Mouse (Mus musculus) neural tube, embryonic 12.5 days (tissue): ENCODE results near the gene Nlrc5. TPM values are rescaled to one million over a fixed set of nuclear protein-coding genes. Genes with fewer than 3 reads are reported as not detected.

ENCODE experiments used
- ATAC-seq: fragments of 200-750 bp; cut with Nextera tagmentation; 2 replicates; pipeline ENCODE4 v1.8.0; 2017; ENCODE audit warnings: low read depth, mild to moderate bottlenecking, moderate TSS enrichment, moderate library complexity; ENCODE audit not compliant: low FRiP score
- H3K27ac ChIP-seq: fragments of 300-500 bp; sonication (generic); 2 replicates; pipeline ENCODE4 v1.5.1; 2016
- H3K27me3 ChIP-seq: fragments of 300-500 bp; sonication (generic); replicated peaks from 2 replicates; pipeline ENCODE4 v1.6.1; 2016; ENCODE audit warnings: mild to moderate bottlenecking
- H3K36me3 ChIP-seq: fragments of 300-500 bp; sonication (generic); 2 replicates; pipeline ENCODE4 v1.6.1; 2016; ENCODE audit warnings: mild to moderate bottlenecking
- H3K4me1 ChIP-seq: fragments of 300-500 bp; sonication (generic); 2 replicates; pipeline ENCODE4 v1.6.1; 2016
- H3K4me2 ChIP-seq: fragments of 300-500 bp; sonication (generic); replicated peaks from 2 replicates; pipeline ENCODE4 v1.6.1; 2016; ENCODE audit warnings: mild to moderate bottlenecking
- H3K4me3 ChIP-seq: fragments of 300-500 bp; sonication (generic); 2 replicates; pipeline ENCODE4 v1.5.1; 2016
- H3K9ac ChIP-seq: fragments of 300-500 bp; sonication (generic); 2 replicates; pipeline ENCODE4 v1.6.1; 2016; ENCODE audit warnings: mild to moderate bottlenecking
- H3K9me3 ChIP-seq: fragments of 300-500 bp; sonication (generic); 2 replicates; pipeline ENCODE4 v1.6.1; 2016; ENCODE audit warnings: mild to moderate bottlenecking
- WGBS: fragments of 180-500 bp; shearing (Covaris S2); methylation state at CpG from one replicate; pipeline ENCODE4 v1.1.7; 2016; 5-methylcytosine and 5-hydroxymethylcytosine counted together
- polyA plus RNA-seq: library from polyadenylated mRNA; unstranded; fragments of >200 nt; fragmentation: Nextera tagmentation; extraction: Ambion mirVana; gene quantifications from 2 replicates; pipeline ENCODE4 v1.2.1, GENCODE M21; 2016

The Nlrc5 gene
- polyA plus RNA-seq, 1 experiment from 2014 or later = 0.39 TPM

DNA sequence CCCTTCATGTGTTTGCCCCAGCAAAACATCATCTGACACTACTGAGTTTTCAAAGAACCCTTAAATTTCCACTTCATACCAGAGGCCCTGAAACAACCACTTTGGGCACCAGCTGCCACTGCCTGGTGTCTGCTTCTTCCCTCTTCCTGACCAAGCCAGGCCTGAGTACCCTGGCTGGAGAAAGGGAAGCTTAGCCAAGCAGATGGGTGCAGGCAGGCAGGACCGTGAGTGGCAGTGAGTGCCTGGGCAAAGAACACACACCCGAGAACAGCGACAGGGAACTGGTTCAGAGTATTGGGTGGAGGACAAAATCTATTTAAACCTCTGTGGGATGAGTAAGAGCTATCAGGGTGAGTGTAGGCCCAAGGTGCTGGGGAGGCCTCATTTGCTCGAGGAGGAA is 5.7 kb upstream of the Nlrc5 start:
- no peak for ATAC-seq
- no peak overlapping the region for H3K27ac ChIP-seq
- 87% methylated on average over 4 of the region's 4 CpGs for WGBS

DNA sequence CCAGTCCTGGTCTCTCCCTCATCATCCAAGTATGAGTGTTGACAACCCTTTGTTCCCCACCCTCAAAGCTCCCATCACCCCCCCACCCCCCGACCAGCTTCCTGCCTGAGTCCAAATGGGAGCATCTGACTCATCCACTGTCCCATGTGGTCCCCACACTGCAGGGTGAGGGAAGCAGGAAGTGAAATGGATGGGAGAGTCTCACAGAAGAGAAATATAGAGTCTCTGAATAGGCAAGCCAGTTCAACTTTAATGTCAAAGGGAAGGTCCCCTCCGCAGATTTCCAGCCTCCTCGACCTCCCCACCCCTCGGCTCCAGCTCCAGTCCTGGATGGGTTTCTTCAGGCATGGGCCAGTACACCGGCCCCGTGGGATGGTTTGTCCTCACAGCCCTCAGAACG is 4.8 kb upstream of the Nlrc5 start:
- Histone ChIP-seq H3K36me3 (no peaks in the 10 kb centered on the region), H3K9me3 (no peaks in the 10 kb centered on the region), H3K4me2 (no peak overlapping the region), H3K27ac (no peak overlapping the region), H3K4me3 (no peak overlapping the region), H3K27me3 (peaks cover 12% of the 10 kb centered on the region; the same call in 1 of the 2 replicates), H3K4me1 (peaks cover 7% of the 10 kb centered on the region), H3K9ac (no peak overlapping the region)
- ATAC-seq = no peak
- WGBS = 87% methylated on average over 7 of the region's 7 CpGs

More for the DNA sequence above, 5.7 kb upstream of the Nlrc5 start:
- H3K9ac ChIP-seq = no peak overlapping the region
- no peaks in the 10 kb centered on the region for H3K4me1 ChIP-seq
- no peak overlapping the region for H3K4me3 ChIP-seq
- no peaks in the 10 kb centered on the region for H3K9me3 ChIP-seq
- no peaks in the 10 kb centered on the region for H3K36me3 ChIP-seq
- no peak overlapping the region for H3K4me2 ChIP-seq
- 0 out of 2 replicates have a peak, but pooled peaks cover 6% of the 10 kb centered on the region for H3K27me3 ChIP-seq

DNA sequence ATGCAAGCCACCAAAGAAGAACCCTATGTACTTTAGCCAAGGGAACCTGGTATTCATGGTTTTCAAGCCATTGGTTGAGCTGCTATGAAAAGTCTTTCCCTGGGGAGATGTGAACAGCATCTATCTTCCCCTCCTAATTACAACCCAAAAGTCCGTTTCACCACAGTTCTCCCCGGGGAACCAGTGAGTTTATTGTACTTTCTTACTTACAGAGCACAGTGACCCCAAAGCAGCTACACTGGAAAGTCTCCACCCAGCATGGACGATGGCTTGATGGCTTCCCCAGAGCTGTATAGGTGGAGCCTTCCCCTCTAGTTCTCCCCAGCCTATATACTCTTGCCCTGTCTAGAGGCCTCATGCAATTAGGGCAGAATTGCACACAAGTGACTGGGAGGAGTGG is 1.9 kb upstream of the Nlrc5 start:
- no peaks in the 10 kb centered on the region for H3K36me3 ChIP-seq
- no peak overlapping the region for H3K4me2 ChIP-seq
- peaks cover 20% of the 10 kb centered on the region; the same call in 1 of the 2 replicates for H3K27me3 ChIP-seq
- H3K4me1 ChIP-seq = peaks cover 7% of the 10 kb centered on the region
- H3K27ac ChIP-seq = no peak overlapping the region
- no peaks in the 10 kb centered on the region for H3K9me3 ChIP-seq
- no peak overlapping the region for H3K9ac ChIP-seq
- no peak overlapping the region for H3K4me3 ChIP-seq
- no peak for ATAC-seq
- 49% methylated on average over 3 of the region's 3 CpGs for WGBS

DNA sequence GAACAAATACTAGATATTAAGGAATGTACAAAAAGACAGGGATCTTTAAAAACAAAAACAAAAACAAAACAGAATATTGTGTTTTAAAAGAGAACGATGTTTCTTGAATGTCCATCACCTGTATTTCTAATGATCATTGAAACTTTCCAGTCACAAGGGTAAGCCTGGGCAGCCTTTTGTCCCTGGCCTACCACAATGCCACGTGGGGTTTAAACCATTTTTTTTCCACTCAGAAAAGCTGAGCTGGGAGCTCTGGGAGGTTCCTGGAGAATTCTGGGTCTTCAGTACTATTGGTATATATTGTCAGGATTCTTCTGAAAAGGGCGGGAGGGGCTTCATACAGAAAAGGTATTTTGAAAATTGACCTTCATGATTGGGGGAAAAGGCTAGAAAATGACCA is 802 bp downstream of the Nlrc5 start:
- Histone ChIP-seq H3K9me3 (no peaks in the 10 kb centered on the region), H3K36me3 (no peaks in the 10 kb centered on the region), H3K27ac (no peak overlapping the region), H3K4me3 (no peak overlapping the region), H3K9ac (no peak overlapping the region), H3K4me1 (peaks cover 7% of the 10 kb centered on the region), H3K4me2 (no peak overlapping the region), H3K27me3 (peaks cover 20% of the 10 kb centered on the region; the same call in 1 of the 2 replicates)
- 77% methylated on average over 3 of the region's 3 CpGs for WGBS
- no peak for ATAC-seq

DNA sequence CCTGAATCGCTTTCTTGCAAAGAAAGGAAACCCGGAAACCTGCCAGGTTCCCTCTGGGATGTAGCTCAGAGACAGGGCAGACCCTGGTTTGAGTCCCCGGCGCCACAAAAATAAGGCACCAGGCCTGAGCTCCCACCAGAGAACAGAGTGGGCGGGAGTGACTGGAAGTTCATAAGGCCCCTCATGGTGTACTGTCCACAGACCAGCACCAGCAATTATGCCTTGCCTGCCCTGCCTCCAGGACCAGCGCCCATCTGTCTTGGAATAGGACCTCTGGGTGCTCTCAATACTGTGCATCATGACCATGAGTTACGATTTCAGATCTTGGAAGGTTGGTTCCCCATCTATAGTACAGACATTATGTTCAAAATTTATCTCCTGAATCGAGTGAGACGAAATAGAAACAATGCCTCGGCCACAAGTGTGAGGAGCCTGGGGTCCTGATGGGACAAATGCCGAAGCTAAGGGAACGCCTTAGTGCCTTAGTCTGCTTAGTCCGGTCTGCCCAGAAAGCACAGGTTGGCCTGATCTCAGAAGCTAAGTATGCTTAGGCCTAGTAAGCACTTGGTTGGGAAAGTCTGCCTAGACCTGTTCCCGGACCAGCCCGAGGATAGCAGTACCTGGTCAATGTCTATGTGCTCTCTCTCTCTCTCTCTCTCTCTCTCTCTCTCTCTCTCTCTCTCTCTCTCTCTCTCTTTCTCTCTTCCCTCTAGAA is 1.4 kb downstream of the Nlrc5 start:
- no peak for ATAC-seq
- Histone ChIP-seq H3K9ac (no peak overlapping the region), H3K27ac (no peak overlapping the region), H3K4me1 (peaks cover 7% of the 10 kb centered on the region), H3K36me3 (no peaks in the 10 kb centered on the region), H3K9me3 (no peaks in the 10 kb centered on the region), H3K4me2 (no peak overlapping the region), H3K27me3 (peaks cover 20% of the 10 kb centered on the region; the same call in 1 of the 2 replicates), H3K4me3 (no peak overlapping the region)
- 90% methylated on average over 15 of the region's 15 CpGs for WGBS

DNA sequence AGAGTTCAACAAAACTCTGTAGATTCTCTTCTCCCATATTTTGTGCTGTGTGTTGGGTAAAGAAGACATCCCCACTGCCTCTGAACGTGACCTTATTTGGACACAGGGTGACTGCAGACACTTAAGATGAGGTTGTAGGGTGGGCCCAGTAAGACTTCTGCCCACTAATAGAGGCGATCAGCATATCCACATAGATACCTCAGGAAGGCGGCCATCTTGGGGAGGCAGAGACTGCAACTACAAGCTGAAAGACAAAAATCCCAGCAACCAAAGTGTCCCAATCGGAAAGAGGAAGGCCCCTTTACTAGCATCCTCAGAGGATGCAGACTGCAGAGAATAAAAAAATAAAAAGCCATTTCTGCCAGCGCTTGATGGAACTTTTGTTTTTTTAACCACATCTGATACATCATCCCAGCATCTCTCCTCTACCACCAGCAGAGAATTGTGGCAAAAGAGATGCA is 2.0 kb downstream of the Nlrc5 start:
- 87% methylated on average over 5 of the region's 5 CpGs for WGBS
- Histone ChIP-seq H3K4me1 (peaks cover 7% of the 10 kb centered on the region), H3K36me3 (no peaks in the 10 kb centered on the region), H3K27ac (no peak overlapping the region), H3K4me2 (no peak overlapping the region), H3K9ac (no peak overlapping the region), H3K27me3 (peaks cover 20% of the 10 kb centered on the region; the same call in 1 of the 2 replicates), H3K4me3 (no peak overlapping the region), H3K9me3 (no peaks in the 10 kb centered on the region)
- ATAC-seq = no peak

DNA sequence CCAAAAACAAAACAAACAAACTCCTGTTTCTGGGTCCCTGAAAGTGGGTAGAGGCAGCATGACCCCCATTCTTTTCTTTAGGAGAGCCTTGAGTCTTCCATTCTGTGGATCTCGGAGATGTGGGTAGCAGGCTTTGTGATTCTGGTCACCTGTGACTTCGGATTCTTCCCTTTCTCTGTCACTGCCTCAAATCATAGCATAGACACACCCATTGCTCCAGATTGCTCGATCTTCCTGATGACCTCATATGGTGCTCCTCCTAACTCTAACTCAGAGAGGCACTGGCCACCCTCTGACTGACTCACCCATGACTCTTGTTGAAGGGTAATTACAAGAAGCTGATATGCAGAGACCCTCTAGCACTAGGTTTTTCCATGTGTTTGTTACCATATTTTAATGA is 2.7 kb downstream of the Nlrc5 start:
- no peak overlapping the region for H3K9ac ChIP-seq
- no peak overlapping the region for H3K4me2 ChIP-seq
- H3K27me3 ChIP-seq = peaks cover 20% of the 10 kb centered on the region; the same call in 1 of the 2 replicates
- ATAC-seq = no peak
- 87% methylated on average over 3 of the region's 3 CpGs for WGBS
- H3K9me3 ChIP-seq = no peaks in the 10 kb centered on the region
- no peaks in the 10 kb centered on the region for H3K36me3 ChIP-seq
- no peak overlapping the region for H3K27ac ChIP-seq
- H3K4me1 ChIP-seq = peaks cover 7% of the 10 kb centered on the region
- H3K4me3 ChIP-seq = no peak overlapping the region

DNA sequence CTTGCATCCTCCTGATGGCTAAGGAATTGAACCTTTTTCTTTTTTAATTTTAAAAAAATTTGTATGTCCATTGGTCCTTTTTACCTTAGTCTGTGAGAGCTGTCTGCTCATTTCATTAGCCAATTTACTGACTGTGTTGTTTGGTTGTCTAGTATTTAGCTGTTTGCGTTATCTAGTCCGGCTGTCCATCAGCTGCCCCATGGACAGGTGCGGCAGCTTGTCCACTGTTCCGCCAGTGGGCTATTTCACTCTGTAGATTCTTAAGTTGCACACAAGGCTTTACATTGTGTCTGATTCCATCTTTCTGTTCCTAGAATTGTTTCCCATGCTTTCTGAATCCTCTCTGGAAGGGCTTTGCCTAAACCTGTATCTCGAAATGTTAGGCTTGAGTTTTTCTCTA is 4.5 kb downstream of the Nlrc5 start:
- WGBS = 91% methylated on average over 5 of the region's 5 CpGs
- H3K9ac ChIP-seq = no peak overlapping the region

DNA sequence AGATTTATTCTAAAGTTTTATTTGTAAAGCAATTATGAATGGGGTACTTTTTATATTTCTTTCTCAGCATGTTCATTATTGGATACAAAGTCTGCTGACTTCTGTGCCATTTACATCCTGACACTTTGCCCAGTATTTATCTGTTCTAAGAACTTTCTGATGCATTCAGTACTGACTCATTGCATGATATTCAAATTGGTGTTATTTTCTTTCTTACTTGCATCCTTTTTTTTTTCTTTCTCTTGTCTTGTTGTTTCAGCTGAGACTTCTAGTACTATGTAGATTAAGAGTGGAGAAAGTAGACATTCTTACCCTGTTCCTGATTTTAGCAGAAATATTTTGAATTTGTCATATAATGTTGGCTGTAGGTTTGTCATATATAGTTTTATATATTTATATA is 5.5 kb downstream of the Nlrc5 start:
- peaks cover 8% of the 10 kb centered on the region; the same call in 1 of the 2 replicates for H3K27me3 ChIP-seq
- ATAC-seq = no peak
- no peak overlapping the region for H3K4me3 ChIP-seq
- H3K27ac ChIP-seq = no peak overlapping the region
- no peaks in the 10 kb centered on the region for H3K4me1 ChIP-seq
- no peaks in the 10 kb centered on the region for H3K9me3 ChIP-seq
- no peaks in the 10 kb centered on the region for H3K36me3 ChIP-seq
- no peak overlapping the region for H3K9ac ChIP-seq
- H3K4me2 ChIP-seq = no peak overlapping the region

More for the DNA sequence above, 4.5 kb downstream of the Nlrc5 start:
- peaks cover 12% of the 10 kb centered on the region; the same call in 1 of the 2 replicates for H3K27me3 ChIP-seq
- H3K4me1 ChIP-seq = peaks cover 7% of the 10 kb centered on the region
- ATAC-seq = no peak
- no peak overlapping the region for H3K27ac ChIP-seq
- no peaks in the 10 kb centered on the region for H3K9me3 ChIP-seq
- no peak overlapping the region for H3K4me3 ChIP-seq
- no peak overlapping the region for H3K4me2 ChIP-seq
- no peaks in the 10 kb centered on the region for H3K36me3 ChIP-seq

DNA sequence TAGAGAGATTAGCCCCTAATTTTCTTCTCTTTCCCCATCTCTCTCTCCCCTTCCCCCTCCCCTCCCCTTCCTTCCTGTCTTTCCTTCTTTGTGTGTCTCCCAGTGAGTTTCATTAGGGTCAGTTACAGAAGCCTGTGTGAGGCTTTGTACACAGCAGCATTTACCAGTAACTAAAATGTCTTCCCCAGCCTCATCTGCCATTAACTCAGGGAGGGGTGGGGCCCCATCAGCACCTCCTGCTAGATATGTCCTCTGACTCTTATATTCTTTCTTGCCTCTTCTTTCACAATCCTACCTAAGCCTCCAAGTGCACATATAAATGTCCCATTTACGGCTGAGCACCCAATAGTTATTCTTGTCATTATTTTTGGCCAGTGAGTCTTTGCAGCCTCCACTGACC is 6.2 kb downstream of the Nlrc5 start:
- H3K4me3 ChIP-seq = no peak overlapping the region
- no peak overlapping the region for H3K4me2 ChIP-seq
- H3K9me3 ChIP-seq = no peaks in the 10 kb centered on the region
- WGBS = 87% methylated on average over 1 of the region's 1 CpGs
- 0 out of 2 replicates have a peak, but pooled peaks cover 4% of the 10 kb centered on the region for H3K27me3 ChIP-seq
- H3K36me3 ChIP-seq = no peaks in the 10 kb centered on the region
- H3K27ac ChIP-seq = no peak overlapping the region
- H3K9ac ChIP-seq = no peak overlapping the region
- no peaks in the 10 kb centered on the region for H3K4me1 ChIP-seq
- ATAC-seq = no peak

DNA sequence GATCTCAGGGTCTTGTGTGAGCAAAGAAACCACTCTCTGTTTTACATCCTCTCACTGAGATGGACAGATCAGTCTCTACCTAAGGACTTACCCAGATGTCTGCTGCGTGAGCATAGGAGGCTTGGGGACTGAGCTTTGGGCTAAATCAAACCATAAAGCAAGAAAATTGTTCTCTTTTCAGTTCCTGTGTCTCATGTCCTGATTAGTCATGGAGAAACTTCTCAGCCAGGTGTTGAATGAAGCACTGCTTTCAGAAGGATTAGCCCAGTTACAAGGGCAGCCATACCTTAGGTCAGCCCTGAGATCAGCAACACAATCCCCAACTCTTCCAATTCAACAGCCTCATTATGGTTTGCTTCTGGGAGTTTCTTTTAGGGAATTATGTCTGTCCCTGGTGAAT is 7.5 kb downstream of the Nlrc5 start:
- no peak overlapping the region for H3K27ac ChIP-seq
- H3K4me1 ChIP-seq = no peaks in the 10 kb centered on the region
- H3K9ac ChIP-seq = no peak overlapping the region
- H3K4me3 ChIP-seq = no peak overlapping the region
- no peaks in the 10 kb centered on the region for H3K27me3 ChIP-seq
- no peaks in the 10 kb centered on the region for H3K9me3 ChIP-seq
- no peaks in the 10 kb centered on the region for H3K36me3 ChIP-seq
- no peak overlapping the region for H3K4me2 ChIP-seq
- WGBS = 98% methylated on average over 1 of the region's 1 CpGs
- no peak for ATAC-seq

DNA sequence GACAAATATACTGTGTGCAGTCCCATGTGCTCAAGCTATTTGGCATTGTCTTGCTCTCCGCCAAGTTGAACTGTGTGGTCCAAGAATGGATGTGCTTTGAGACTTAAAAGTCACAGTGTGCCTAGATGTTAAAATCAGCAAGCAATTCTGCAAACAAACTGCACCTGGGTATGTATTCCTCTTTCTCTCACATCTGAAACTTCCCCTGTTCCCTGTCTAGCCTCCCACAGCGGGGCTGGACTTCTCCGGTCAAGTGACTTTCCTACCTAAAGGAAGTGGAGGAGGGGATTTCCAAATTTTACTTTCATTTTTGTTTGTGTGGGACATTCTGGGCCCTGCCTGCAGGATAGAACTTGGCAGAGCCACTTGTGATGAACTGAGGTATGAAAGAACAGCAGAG is 9.0 kb downstream of the Nlrc5 start:
- H3K27ac ChIP-seq = no peak overlapping the region
- ATAC-seq = no peak
- H3K9me3 ChIP-seq = no peaks in the 10 kb centered on the region
- no peaks in the 10 kb centered on the region for H3K36me3 ChIP-seq
- H3K9ac ChIP-seq = no peak overlapping the region
- H3K27me3 ChIP-seq = no peaks in the 10 kb centered on the region
- no peak overlapping the region for H3K4me3 ChIP-seq
- no peak overlapping the region for H3K4me2 ChIP-seq
- no peaks in the 10 kb centered on the region for H3K4me1 ChIP-seq
- 89% methylated on average over 3 of the region's 3 CpGs for WGBS

DNA sequence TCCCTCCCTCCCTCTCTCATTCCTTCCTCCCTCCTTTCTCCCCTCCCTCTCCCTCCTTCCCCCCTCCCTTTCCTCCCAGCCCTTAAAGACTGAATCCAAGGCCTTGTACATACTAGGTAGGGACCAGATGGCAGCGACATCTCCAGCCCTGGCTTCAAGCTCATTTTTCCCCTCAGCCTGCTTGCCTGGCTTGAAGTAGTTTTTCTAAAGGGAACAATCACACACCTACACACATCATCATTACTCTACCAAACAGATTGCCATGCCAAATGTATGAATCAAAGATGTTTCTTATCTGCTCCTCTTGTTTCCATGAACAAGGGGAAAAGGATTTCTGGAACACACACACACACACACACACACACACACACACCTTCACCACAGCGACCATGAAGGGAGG is 10.3 kb downstream of the Nlrc5 start:
- Histone ChIP-seq H3K36me3 (no peaks in the 10 kb centered on the region), H3K9ac (no peak overlapping the region), H3K27ac (no peak overlapping the region), H3K4me2 (no peak overlapping the region), H3K4me3 (no peak overlapping the region), H3K9me3 (no peaks in the 10 kb centered on the region), H3K27me3 (no peaks in the 10 kb centered on the region), H3K4me1 (no peaks in the 10 kb centered on the region)
- WGBS = 82% methylated on average over 2 of the region's 2 CpGs
- no peak for ATAC-seq
